ENCODE assay signal across 25 mouse cellular contexts in genomic region chr10:108170818-108171217, GRCm38 (mm10). TPM values are rescaled to one million over a fixed set of nuclear protein-coding genes. Genes with fewer than 3 reads are reported as not detected.
DNase-seq lines count a peak whose midpoint lies in the region; ATAC-seq and TF ChIP-seq lines count a peak whose summit lies in the region.
"Had no signal": no experiment of that assay in that cellular context is flagged by ENCODE, and none has a peak within 500 bp of the region (broad histone marks: within the 10 kb centered on the region; RNA-seq: fewer than 3 reads in every experiment).

No protein-coding gene starts in this region.

- in situ Hi-C loops in Patski (cut with MboI; ENCODE audit: low pct_unique_long_range_greater_than_20kb): no loop called here

- CTCF ChIA-PET in Patski (lab: Charles Lee): interaction anchor here (1.1 to 3.9 kb wide), 2 partner anchors 8 to 58 kb away, joined by 3 to 18 read pairs; no protein-coding TSS in a partner anchor

- no peaks in the 10 kb centered on the region for H3K9me3 ChIP-seq in heart, embryonic 14.5 days (ENCODE audit: control insufficient read depth, low read length)
- no peaks in the 10 kb centered on the region for H3K9me3 ChIP-seq in liver, embryonic 11.5 days (ENCODE audit: control insufficient read depth, low read length)
- H3K9me3 ChIP-seq: embryonic facial prominence, embryonic 15.5 days; forebrain, embryonic 12.5 days; G1E; hindbrain, embryonic 13.5 days; limb, embryonic 13.5 days; liver, embryonic 13.5 days had no signal

- 20% methylated on average over 3 of the region's 3 CpGs for WGBS in heart, embryonic 14.5 days
- 50% methylated on average over 3 of the region's 3 CpGs for WGBS in liver, adult 2 months
- whole genome bisulfite sequencing in liver, embryonic 11.5 days: 81% methylated on average over 3 of the region's 3 CpGs

- H3K9ac ChIP-seq in heart, embryonic 14.5 days (ENCODE audit: low read length): no peak overlapping the region
- H3K9ac ChIP-seq in liver, adult 2 months (ENCODE audit: low read depth, low read length): no peak overlapping the region
- H3K9ac ChIP-seq in liver, embryonic 11.5 days (ENCODE audit: low read depth, low read length): no peak overlapping the region
- H3K9ac ChIP-seq: embryonic facial prominence, embryonic 15.5 days; forebrain, embryonic 12.5 days; forebrain, postnatal 0 days; hindbrain, embryonic 13.5 days; limb, embryonic 13.5 days; liver, embryonic 13.5 days had no signal

- H3K27me3 ChIP-seq in heart, embryonic 14.5 days (ENCODE audit: control insufficient read depth, insufficient read depth, low read length): no peaks in the 10 kb centered on the region
- no peaks in the 10 kb centered on the region for H3K27me3 ChIP-seq in liver, adult 2 months (ENCODE audit: control insufficient read depth, insufficient read depth, low read length)
- no peaks in the 10 kb centered on the region for H3K27me3 ChIP-seq in liver, embryonic 11.5 days (replicated peaks; ENCODE audit: control insufficient read depth, insufficient read depth, low read length)
- no peaks in the 10 kb centered on the region for H3K27me3 ChIP-seq in Patski
- H3K27me3 ChIP-seq: embryonic facial prominence, embryonic 15.5 days; forebrain, embryonic 12.5 days; hindbrain, embryonic 13.5 days; limb, embryonic 13.5 days; liver, embryonic 13.5 days had no signal

- ATAC-seq in heart, embryonic 14.5 days (ENCODE audit: insufficient number of reproducible peaks, insufficient read depth, low FRiP score, low read depth): no peak
- ATAC-seq in liver, embryonic 11.5 days (replicated peaks; ENCODE audit: low FRiP score): no peak
- ATAC-seq in Patski: peak; percentile 15
- ATAC-seq: forebrain, postnatal 0 days had no signal

- DNase-seq in heart, postnatal 36 days: no peak
- DNase-seq in liver, adult 2 months (ENCODE audit: extremely low read depth, low read depth, low spot score): peak; percentile 49
- no peak for DNase-seq in liver, embryonic 11.5 days (ENCODE audit: low spot score)
- no peak for DNase-seq in Patski (ENCODE audit: low read depth, low spot score)
- DNase-seq in layer of hippocampus, adult 2 months (ENCODE audit: low spot score in 2 of 2): no peak
- DNase-seq: adrenal gland, postnatal 25 days; cerebellum, adult 11-12 months; cerebellum, postnatal 10 days; forebrain, postnatal 0 days; gastrocnemius, postnatal 10 days; heart, adult 11 months; heart, postnatal 4 days; kidney, adult 11 months; kidney, postnatal 14 days; liver, embryonic 13.5 days; lung, adult 18-20 months; lung, postnatal 10 days; midbrain, embryonic 14.5 days had no signal

- H3K4me3 ChIP-seq in heart, embryonic 14.5 days (ENCODE audit: control insufficient read depth in 1 of 2, insufficient read depth in 1 of 2, low read depth in 1 of 2, low read length in 2 of 2): no peak overlapping the region
- H3K4me3 ChIP-seq in liver, adult 2 months (ENCODE audit: insufficient read depth, low read depth, low read length): no peak overlapping the region
- no peak overlapping the region for H3K4me3 ChIP-seq in liver, embryonic 11.5 days (ENCODE audit: low read depth, low read length)
- H3K4me3 ChIP-seq in layer of hippocampus, adult 2 months: no peak overlapping the region
- H3K4me3 ChIP-seq: embryonic facial prominence, embryonic 15.5 days; forebrain, embryonic 12.5 days; hindbrain, embryonic 13.5 days; left cerebral cortex, adult 2 months; limb, embryonic 13.5 days; liver, embryonic 13.5 days had no signal

- no peak for TF ChIP-seq CTCF in liver, adult 2 months (IDR thresholded peaks at IDR 0.05; ENCODE audit: low read depth, low read length)
- no peak for TF ChIP-seq CTCF in Patski (IDR thresholded peaks at IDR 0.05)
- no peak for TF ChIP-seq CTCF in layer of hippocampus, adult 2 months (conservative IDR thresholded peaks at IDR 0.05)

- intact Hi-C loops in heart, postnatal 36 days (cut with DNase I): no loop called here

- POLR2A ChIA-PET in Patski (lab: Charles Lee): no interaction called here

- H3K4me2 ChIP-seq in heart, embryonic 14.5 days (ENCODE audit: low read length): peak overlapping the region; percentile 30
- H3K4me2 ChIP-seq in liver, embryonic 11.5 days: no peak overlapping the region
- H3K4me2 ChIP-seq: embryonic facial prominence, embryonic 15.5 days; forebrain, embryonic 12.5 days; hindbrain, embryonic 13.5 days; limb, embryonic 13.5 days; liver, embryonic 13.5 days had no signal

- H3K4me1 ChIP-seq in heart, embryonic 14.5 days (ENCODE audit: control insufficient read depth in 2 of 2, insufficient read depth in 2 of 2, low read length in 2 of 2): peaks cover 18 to 64% of the 10 kb centered on the region in 2 experiments
- H3K4me1 ChIP-seq in liver, adult 2 months (ENCODE audit: control insufficient read depth, insufficient read depth, low read length): peaks cover 14% of the 10 kb centered on the region
- peaks cover 34% of the 10 kb centered on the region for H3K4me1 ChIP-seq in liver, embryonic 11.5 days (replicated peaks; ENCODE audit: control insufficient read depth, insufficient read depth, low read length)

- H3K79me2 ChIP-seq in liver, adult 2 months (ENCODE audit: control insufficient read depth, insufficient read depth, low read length): peaks cover 36% of the 10 kb centered on the region; the same call in 1 of the 2 replicates

- no peak for TF ChIP-seq POLR2A in liver, adult 2 months (IDR thresholded peaks at IDR 0.05; ENCODE audit: extremely low read depth, insufficient read depth, low read length)

- H3K36me3 ChIP-seq in heart, embryonic 14.5 days (ENCODE audit: control insufficient read depth, insufficient read depth, low read length): no peaks in the 10 kb centered on the region
- no peaks in the 10 kb centered on the region for H3K36me3 ChIP-seq in liver, adult 2 months (ENCODE audit: control insufficient read depth, insufficient read depth, low read length)
- no peaks in the 10 kb centered on the region for H3K36me3 ChIP-seq in liver, embryonic 11.5 days (ENCODE audit: control insufficient read depth, insufficient read depth, low read length)
- H3K36me3 ChIP-seq: embryonic facial prominence, embryonic 15.5 days; forebrain, embryonic 12.5 days; hindbrain, embryonic 13.5 days; liver, embryonic 13.5 days had no signal

- no peak overlapping the region; a peak in 1 of 4 replicates for H3K27ac ChIP-seq in heart, embryonic 14.5 days (replicated peaks in 1 of 2; ENCODE audit: control insufficient read depth in 1 of 2, insufficient read depth in 1 of 2, low read depth in 2 of 2, low read length in 2 of 2)
- no peak overlapping the region for H3K27ac ChIP-seq in liver, adult 2 months (replicated peaks; ENCODE audit: insufficient read depth, low read depth, low read length)
- no peak overlapping the region for H3K27ac ChIP-seq in liver, embryonic 11.5 days (ENCODE audit: low read depth, low read length)
- H3K27ac ChIP-seq in layer of hippocampus, adult 2 months: no peak overlapping the region
- H3K27ac ChIP-seq: embryonic facial prominence, embryonic 15.5 days; forebrain, embryonic 12.5 days; hindbrain, embryonic 13.5 days; left cerebral cortex, adult 2 months; limb, embryonic 13.5 days; liver, embryonic 13.5 days had no signal

RNA-seq across cellular contexts. Expression of gene Ppp1r12a, which starts 8.8 kb away (rescaled TPM):
- polyA plus RNA-seq in heart, embryonic 14.5 days (2014; fragmentation: Nextera tagmentation; extraction: Ambion mirVana): 96.8 and 108 TPM in 2 replicates
- total RNA-seq in heart, postnatal 36 days (2021): 10 to 100 TPM; 55.4 to 61.8 TPM
- total RNA-seq in liver, adult 2 months (2014; rRNA removed): 33.8 and 38.5 TPM in 2 replicates
- polyA plus RNA-seq in liver, adult 2 months (2012; rRNA removed): 4.4 and 5.5 TPM in 2 replicates
- polyA plus RNA-seq in liver, embryonic 11.5 days (2014; fragmentation: Nextera tagmentation; extraction: Ambion mirVana): 69.4 and 74.9 TPM in 2 replicates
- polyA plus RNA-seq in Patski (2021): 68.9 TPM
- total RNA-seq in layer of hippocampus, adult 2 months (2021): 100 to 1,000 TPM; 128 to 133 TPM

Comparison
In these comparisons a context has a peak if more than half of its experiments do, and no peak if none do; other contexts are left out.
1. RNA of gene Ppp1r12a, which starts 8.8 kb away (polyA plus RNA-seq): 96.8 to 108 TPM in heart, embryonic 14.5 days, 69.4 to 74.9 TPM in liver, embryonic 11.5 days and 68.9 TPM in Patski (single experiment); 4.4 to 5.5 TPM in liver, adult 2 months; every median in the first group is over 10 times any median in the second.